Mouse (Mus musculus) E14TG2a.4 (cell line): Measurements from ENCODE around the gene Nbl1.

Experiments
- H3K27me3 ChIP-seq: 2 replicates; pipeline ENCODE4 v1.6.1; 2014; ENCODE audit warnings: low read length, control low read depth; ENCODE audit not compliant: insufficient read depth
- H3K36me3 ChIP-seq: 2 replicates; pipeline ENCODE4 v1.6.1; 2014; ENCODE audit warnings: low read length, control low read depth; ENCODE audit not compliant: insufficient read depth
- H3K4me1 ChIP-seq: replicated peaks from 2 replicates; pipeline ENCODE4 v1.6.1; 2014; ENCODE audit warnings: low read depth, low read length, control low read depth
- H3K4me3 ChIP-seq: replicated peaks from 2 replicates; pipeline ENCODE4 v1.5.1; 2014; ENCODE audit warnings: mild to moderate bottlenecking, low read length
- H3K9me3 ChIP-seq: 2 replicates; pipeline ENCODE4 v1.6.1; 2014; ENCODE audit warnings: low read length, control low read depth
- CTCF ChIP-seq: conservative IDR thresholded peaks from 2 replicates; pipeline ENCODE4 v1.5.1; 2014; ENCODE audit warnings: low read length
- NANOG ChIP-seq: IDR thresholded peaks from 2 replicates; pipeline ENCODE4 v1.6.1; 2014; ENCODE audit warnings: borderline replicate concordance, low read length, mixed read lengths
- POU5F1 ChIP-seq: IDR thresholded peaks from 2 replicates; pipeline ENCODE4 v1.6.1; 2014; ENCODE audit warnings: low read length, borderline replicate concordance

The Nbl1 gene

DNA sequence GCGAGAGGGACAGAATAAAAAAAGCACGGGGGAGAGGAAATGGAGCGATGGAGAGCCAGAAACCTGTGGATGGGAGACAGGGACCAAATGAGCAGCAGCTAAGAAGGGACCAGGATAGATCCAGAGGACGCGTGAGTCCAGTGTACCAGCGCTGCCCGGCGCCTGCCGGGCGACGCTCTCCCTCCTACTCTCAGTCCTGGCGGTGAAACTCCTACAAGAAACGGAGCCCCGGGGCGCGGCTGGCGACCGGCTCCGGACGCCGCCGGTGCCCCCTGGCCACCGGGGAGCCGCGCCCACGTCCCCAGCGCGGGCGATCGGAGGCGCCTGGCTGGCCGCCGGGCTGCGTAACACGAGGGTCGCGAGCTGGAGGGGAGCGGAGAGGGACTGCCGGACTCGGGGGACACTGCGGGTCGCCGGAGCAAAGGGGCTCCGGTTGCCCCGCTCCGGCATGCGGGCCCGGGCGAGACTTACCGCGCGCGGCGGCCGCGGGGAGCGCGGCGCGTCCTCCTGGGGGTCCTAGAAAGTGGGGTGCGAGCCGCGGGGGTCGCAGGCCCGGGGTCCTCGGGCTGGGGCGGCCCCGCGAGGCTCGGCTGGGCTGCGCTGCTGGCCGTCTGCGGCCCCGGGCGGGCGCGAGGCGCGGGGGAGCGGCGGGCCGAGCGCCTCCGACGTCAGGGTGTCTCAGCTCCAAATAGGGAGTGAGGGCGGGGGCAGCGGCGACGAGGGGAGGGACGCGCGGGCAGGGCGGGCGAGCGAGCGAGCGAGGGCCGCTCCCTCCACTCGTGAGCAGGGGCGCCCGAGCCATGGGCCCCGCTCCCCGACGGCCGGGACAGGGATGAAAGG is at the start of gene Nbl1:
TSS of gene Nbl1 (minus strand) at position 638 of the 840 bp plus-strand sequence.
- H3K4me3 ChIP-seq = peak within 1 kb of the TSS; percentile 76
- peaks cover 39% of the 10 kb centered on the region for H3K4me1 ChIP-seq
- H3K9me3 ChIP-seq = peaks cover 7% of the 10 kb centered on the region; the same call in 1 of the 2 replicates
- H3K27me3 ChIP-seq = peaks cover 87% of the 10 kb centered on the region
- TF ChIP-seq POU5F1 = no peak
- TF ChIP-seq CTCF = no peak
- no peak for TF ChIP-seq NANOG
- H3K36me3 ChIP-seq = no peaks in the 10 kb centered on the region

- H3K36me3 ChIP-seq = no peaks in the 10 kb centered on the region
- H3K9me3 ChIP-seq = 0 out of 2 replicates have a peak, but pooled peaks cover 3% of the 10 kb centered on the region
- H3K4me3 ChIP-seq = no peak overlapping the region
- TF ChIP-seq NANOG (no peak), POU5F1 (no peak), CTCF (peak; percentile 20)
- H3K4me1 ChIP-seq = peaks cover 52% of the 10 kb centered on the region
- no peaks in the 10 kb centered on the region for H3K27me3 ChIP-seq
Observed at GRCm38 (mm10) chr4:139141785-139142184, 49.0 kb upstream of the Nbl1 start.

- H3K36me3 ChIP-seq = no peaks in the 10 kb centered on the region
- 0 out of 2 replicates have a peak, but pooled peaks cover 3% of the 10 kb centered on the region for H3K9me3 ChIP-seq
- no peak for TF ChIP-seq NANOG
- no peak; the same call in none of the 2 replicates for TF ChIP-seq CTCF
- no peak for TF ChIP-seq POU5F1
- no peak overlapping the region for H3K4me3 ChIP-seq
- H3K27me3 ChIP-seq = no peaks in the 10 kb centered on the region
- peaks cover 49% of the 10 kb centered on the region for H3K4me1 ChIP-seq
Observed at GRCm38 (mm10) chr4:139140267-139140666, 47.5 kb upstream of the Nbl1 start.

DNA sequence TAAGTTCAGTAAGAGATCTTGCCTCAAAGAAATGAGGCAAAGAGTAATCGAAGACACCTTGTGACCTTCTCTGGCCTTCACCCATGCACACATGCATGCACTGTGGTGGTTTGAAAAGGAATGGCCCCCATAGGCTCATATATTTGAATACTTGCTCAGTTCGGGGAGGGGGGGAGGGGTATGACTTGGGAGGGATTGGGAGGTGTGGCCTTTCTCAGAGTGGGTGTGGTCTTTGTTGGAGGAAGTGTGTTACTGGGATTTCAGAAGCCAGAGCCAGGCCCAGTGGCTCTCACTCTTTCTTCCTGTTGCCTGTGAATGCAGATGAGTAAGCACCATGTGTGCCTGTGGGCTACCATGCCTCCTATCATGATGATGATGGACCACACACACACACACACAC is 43.2 kb upstream of the Nbl1 start:
- TF ChIP-seq NANOG (no peak), POU5F1 (no peak), CTCF (no peak)

DNA sequence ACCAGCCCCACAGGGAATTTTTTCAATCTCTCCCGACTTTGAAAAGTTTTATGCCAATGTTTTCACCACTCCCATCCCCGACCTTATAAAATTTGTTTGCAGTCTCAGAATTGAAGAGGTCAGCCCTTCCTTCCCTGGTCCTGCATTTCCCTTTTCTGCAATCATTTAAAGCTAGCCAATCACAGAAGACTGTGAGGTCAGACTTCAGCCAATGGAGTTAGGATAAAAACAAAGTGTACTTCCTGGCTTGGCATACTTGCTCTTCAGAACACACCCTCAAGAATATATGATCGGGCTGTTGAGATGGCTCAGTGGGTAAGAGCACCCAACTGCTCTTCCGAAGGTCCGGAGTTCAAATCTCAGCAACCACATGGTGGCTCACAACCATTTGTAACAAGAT is 40.3 kb upstream of the Nbl1 start:
- TF ChIP-seq CTCF = no peak
- TF ChIP-seq NANOG = no peak
- no peak for TF ChIP-seq POU5F1
- Histone ChIP-seq H3K27me3 (no peaks in the 10 kb centered on the region), H3K36me3 (no peaks in the 10 kb centered on the region), H3K4me3 (no peak overlapping the region), H3K4me1 (peaks cover 36% of the 10 kb centered on the region), H3K9me3 (0 out of 2 replicates have a peak, but pooled peaks cover 3% of the 10 kb centered on the region)

More for the DNA sequence above, 43.2 kb upstream of the Nbl1 start:
- Histone ChIP-seq H3K4me3 (no peak overlapping the region), H3K27me3 (no peaks in the 10 kb centered on the region), H3K4me1 (peaks cover 30% of the 10 kb centered on the region), H3K36me3 (no peaks in the 10 kb centered on the region), H3K9me3 (0 out of 2 replicates have a peak, but pooled peaks cover 3% of the 10 kb centered on the region)

- H3K4me3 ChIP-seq = no peak overlapping the region
- no peak for TF ChIP-seq CTCF
- TF ChIP-seq POU5F1 = no peak
- TF ChIP-seq NANOG = no peak
- no peaks in the 10 kb centered on the region for H3K36me3 ChIP-seq
- H3K9me3 ChIP-seq = no peaks in the 10 kb centered on the region
- no peaks in the 10 kb centered on the region for H3K27me3 ChIP-seq
- H3K4me1 ChIP-seq = peaks cover 37% of the 10 kb centered on the region
Observed at GRCm38 (mm10) chr4:139131858-139132672, 39.3 kb upstream of the Nbl1 start.

DNA sequence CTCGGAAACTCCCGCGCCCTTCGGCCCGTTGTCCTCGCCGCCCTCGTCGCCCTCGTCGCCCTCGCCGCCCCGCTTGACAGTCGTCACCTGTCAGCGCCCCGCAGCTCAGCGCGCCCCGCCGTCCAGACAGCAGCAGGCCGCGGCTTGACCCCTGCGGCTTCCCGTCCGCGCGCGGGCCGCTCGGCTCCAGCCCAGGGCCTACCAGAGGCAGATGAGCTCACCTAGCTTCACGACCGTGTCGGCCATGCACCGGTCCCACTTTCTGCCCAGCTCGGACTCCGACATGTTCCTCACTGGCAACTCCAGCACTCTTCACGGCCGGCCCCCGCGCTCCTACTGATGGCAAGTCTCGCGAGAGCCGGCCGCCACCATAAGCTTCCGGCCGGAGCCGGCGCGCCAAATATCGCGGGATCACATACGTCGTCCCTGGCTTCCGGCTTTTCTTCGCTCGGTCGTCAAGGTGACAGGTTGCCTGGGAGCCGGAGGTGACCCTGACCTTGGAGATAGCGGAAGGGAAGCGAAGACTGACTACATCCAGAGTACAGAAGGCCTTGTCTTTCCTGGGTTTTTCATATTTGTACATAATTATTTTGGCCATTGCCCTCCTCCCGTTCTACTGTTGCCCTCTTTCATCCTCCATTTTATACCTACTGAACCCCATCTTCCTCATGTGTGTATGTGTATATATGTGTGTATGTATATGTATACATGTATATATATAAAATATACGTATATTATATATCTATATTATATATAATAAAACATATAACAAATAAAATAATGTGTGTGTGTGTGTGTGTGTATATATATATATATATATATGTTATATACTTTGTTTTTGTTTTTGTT is 38.1 kb upstream of the Nbl1 start, which contains the start of gene Minos1:
TSS of gene Minos1 (minus strand) at position 413 of the 849 bp plus-strand sequence.
- H3K9me3 ChIP-seq = 0 out of 2 replicates have a peak, but pooled peaks cover 4% of the 10 kb centered on the region
- no peak for TF ChIP-seq NANOG
- no peak for TF ChIP-seq POU5F1
- no peak for TF ChIP-seq CTCF
- no peaks in the 10 kb centered on the region for H3K27me3 ChIP-seq
- peaks cover 40% of the 10 kb centered on the region for H3K4me1 ChIP-seq
- peak within 1 kb of the TSS; percentile 98 for H3K4me3 ChIP-seq
- H3K36me3 ChIP-seq = peaks cover 8% of the 10 kb centered on the region; the same call in 1 of the 2 replicates
